Mouse (Mus musculus) G1E-ER4 (cell line): ENCODE measurements around the gene Mx1. TPM values are rescaled to one million over a fixed set of nuclear protein-coding genes. Genes with fewer than 3 reads are reported as not detected.

Experiments used
- GATA1 ChIP-seq: IDR thresholded peaks from one replicate; pipeline ENCODE4 v1.8.0; 2012; ENCODE audit warnings: low read length, inconsistent platforms
- polyA plus RNA-seq: library from polyadenylated mRNA; stranded (reverse); fragments of >175 nt; gene quantifications from 2 replicates; pipeline ENCODE4 v1.2.3, GENCODE M21; 2012

Mx1 gene
- polyA plus RNA-seq: not detected in 2 replicates

DNA sequence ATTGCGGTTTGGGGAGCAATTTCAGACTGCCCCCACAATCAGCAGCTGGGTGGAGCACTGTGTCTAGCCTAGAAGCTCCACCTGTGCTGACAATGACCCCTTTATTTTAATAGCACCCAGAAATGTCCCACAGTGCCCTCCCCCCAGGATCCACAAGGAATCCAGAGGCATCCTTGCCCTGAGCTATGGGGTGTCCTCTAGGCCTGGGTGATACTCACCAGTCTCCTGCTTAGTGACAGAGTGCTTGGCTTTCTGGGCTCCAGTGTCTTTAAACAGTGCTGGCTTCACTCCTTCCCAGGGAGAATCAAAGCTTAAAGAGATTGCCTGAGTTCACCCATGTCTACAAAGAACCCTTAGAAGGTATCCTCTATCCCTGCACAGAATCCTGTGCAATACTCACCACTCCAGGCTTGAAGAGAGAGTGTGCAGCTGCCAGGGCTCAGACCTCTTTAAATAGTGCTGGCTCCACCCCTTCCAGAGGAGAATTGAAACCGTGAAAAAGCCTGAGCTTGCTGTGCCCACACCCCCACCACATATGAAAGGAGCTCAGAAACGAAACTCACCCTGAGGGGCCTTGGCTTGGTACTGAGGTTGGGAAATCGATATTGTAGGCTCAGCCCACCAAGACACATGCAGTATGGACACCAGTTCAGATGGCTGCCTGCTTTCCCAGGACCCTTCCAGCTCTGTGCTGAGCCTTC lies at the start of gene Mx1:
TSS of gene Mx1 (minus strand) at position 427 of the 701 bp plus-strand sequence.
- TF ChIP-seq GATA1: no peak

DNA sequence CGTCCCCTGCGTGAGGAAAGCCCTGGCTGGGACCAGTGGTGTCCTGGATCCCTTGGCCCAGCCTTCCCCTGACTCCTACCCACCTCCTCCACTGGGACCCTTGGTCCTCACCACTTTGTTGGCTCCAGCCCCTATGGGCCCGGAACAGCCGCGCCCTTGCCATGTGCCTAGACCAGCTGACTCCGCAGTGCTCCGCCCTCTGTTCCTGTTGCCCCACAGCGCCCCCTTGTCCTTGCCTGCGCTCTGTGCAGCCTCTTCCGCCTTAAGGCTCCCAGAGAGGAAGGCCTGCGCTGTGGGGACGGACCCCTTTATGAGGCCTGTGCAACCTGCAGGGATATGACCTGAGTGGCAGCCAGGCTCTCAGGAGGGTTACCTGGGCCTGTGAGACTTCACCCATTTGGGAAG lies 49.6 kb upstream of the Mx1 start:
- no peak for TF ChIP-seq GATA1

GRCm38 (mm10) chr16:97511495-97511894 lies 48.8 kb upstream of the Mx1 start:
- TF ChIP-seq GATA1: no peak

DNA sequence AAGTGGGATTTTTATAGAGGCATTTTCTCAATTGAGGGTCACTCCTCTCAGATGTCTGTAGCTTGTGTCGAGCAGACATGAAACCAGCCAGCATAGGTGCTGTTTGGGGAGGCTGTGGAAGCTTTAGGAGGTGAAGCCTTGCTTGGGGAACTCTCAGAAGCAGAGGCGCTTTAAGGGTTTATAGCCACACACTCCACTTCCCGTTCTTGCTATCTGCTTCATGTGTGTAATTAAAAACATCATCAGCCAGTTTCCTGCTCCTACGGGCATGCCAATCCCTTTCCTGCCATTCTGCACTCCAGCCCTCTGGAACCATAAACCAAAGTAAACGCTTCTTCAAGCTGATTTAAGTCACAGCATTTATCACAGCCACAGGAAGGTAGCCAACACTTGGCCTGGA lies 48.1 kb upstream of the Mx1 start:
- no peak for TF ChIP-seq GATA1

GRCm38 (mm10) chr16:97507783-97508182 lies 45.1 kb upstream of the Mx1 start:
- no peak for TF ChIP-seq GATA1

GRCm38 (mm10) chr16:97504793-97505192 lies 42.1 kb upstream of the Mx1 start:
- no peak for TF ChIP-seq GATA1

GRCm38 (mm10) chr16:97503849-97504248 lies 41.1 kb upstream of the Mx1 start:
- no peak for TF ChIP-seq GATA1

DNA sequence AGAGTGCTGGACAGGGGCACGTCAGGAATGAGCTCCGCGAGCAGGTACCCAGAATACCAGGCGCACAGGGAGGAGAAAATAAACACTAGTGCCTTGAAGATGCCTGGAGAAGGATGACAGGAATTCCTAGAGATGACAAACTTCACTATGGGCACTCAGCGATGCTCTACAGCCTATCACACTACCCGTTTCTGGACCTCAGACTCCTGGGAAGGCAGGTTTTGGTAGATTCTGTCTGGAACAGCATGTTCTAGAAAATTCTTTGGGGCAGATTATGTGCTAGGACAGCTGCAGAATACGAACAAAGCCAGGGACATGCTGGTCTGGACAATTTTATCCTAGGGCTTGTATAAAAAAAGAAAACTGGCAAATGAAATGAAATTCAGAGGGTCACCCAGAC lies 38.2 kb upstream of the Mx1 start:
- no peak for TF ChIP-seq GATA1

GRCm38 (mm10) chr16:97499450-97499849 lies 36.7 kb upstream of the Mx1 start:
- TF ChIP-seq GATA1: no peak

DNA sequence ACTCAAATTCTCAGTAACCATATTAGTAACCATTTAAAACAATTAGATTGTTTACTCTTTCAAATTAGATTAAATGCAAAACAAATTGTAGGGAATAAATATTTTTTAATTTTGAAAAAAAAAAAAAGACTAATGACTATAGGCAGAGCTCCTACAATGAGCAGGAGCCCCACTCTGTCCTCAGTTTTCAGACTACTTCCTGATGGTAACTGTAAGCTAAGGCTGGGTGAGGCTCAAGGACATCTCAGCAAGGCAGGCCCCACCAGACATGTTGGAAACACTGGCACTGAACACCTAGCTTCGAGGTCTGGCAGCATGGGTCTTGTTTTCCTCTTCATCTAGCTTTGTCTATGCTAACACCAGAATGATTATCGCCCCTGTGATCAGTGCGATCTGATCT lies 35.4 kb upstream of the Mx1 start:
- TF ChIP-seq GATA1: no peak

DNA sequence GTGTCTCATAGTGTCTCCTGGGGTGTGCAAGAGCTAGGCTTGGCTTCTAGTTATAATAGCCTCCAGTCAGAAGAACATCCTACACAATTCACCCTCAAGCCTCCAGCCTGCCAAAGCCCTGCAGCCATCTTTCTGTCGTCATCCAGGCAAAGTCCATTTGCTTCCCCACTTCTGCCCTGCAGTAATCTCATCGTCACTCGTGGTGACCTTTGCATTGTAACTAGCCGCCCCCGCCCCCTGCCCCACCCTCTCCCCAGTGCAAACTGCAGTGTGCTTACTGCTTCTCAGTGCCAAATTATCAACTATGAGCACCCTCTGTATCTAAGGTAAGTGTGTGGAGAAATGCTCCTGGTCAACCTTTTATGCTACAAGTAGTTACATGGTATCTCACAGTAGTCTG lies 35.0 kb upstream of the Mx1 start:
- no peak for TF ChIP-seq GATA1

DNA sequence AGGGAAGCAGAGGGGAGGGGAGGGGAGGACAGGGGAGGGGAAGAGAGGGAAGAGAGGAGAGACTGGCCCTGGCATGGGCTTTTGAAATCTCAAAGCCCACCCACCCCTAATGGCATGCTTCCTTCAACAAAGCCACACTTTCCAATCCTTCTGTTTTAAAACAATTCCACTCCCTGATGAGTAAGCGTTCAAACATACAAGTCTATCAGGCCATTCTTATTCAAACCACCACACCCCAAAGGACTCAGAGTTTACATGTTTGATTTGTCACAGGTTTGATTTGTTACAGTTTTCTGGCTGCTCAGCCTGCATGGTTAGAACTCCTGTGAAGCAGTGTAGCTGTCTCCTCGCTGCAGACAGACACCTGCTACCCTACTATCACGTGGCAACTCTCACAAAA lies 33.3 kb upstream of the Mx1 start:
- no peak for TF ChIP-seq GATA1

- no peak for TF ChIP-seq GATA1
Observed at GRCm38 (mm10) chr16:97492369-97492768, 29.7 kb upstream of the Mx1 start.

DNA sequence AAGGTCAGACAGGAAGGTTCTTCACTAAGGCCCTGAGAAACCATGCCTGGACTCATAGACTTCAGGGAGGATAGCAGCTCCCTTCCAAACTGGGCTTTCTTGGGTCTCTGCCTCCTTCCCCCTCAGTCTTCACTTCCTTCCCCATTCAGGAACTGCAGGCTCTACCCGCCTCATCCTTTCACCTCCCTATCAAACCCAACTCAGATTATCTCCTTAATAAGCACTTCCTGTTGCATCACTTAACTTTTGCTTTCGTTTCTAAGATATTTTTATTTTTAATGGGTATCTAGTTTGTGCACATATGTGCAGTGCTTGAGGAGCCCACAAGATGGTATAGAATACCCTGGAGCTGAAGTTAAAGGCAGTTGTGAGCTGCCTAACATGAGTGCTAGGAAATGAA lies 15.9 kb upstream of the Mx1 start:
- TF ChIP-seq GATA1: no peak

DNA sequence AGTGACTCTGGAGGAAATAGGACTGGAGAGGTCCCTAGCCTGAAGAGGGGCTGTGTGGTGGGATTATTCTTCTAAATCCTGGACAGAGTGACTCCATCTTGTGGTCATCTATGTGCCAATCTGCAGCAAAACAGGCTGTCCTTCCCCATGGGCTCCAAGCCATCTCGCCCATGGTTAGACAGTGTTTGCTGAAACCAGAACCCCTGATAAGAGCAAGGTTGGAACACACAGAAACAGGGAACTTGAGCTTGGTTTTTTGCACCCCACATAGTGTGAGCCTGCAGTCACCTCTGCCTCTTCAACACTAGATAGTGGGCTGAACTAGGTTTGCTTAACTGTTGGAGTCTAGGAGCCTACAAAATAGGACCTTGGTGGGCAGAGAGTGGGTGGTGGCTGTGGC lies 13.8 kb upstream of the Mx1 start:
- TF ChIP-seq GATA1: no peak

GRCm38 (mm10) chr16:97475581-97475980 lies 12.9 kb upstream of the Mx1 start:
- no peak for TF ChIP-seq GATA1

DNA sequence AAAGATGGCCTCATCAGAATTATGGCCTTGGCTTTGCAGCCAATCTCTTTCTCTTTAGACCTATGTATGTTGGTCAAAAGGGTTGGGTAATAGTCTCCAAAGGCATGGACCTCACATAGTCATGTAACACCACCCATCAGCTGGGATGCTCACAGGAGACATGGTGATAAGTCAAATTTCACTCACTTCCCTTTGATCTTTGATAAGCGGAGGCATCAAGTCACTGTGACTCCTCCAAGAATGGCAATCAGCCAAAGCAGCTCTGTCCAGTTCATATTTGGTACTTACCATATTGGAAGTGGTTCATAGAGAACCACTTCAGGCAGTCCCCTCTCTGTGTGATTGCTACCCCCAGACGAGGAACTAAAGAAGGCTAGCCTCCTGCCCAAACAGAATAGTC lies 12.0 kb upstream of the Mx1 start:
- no peak for TF ChIP-seq GATA1
